Mouse (Mus musculus): ENCODE measurements at regions not wholly inside any gene's neighbourhood (a gene's known extent, or its start where the extent isn't known, plus 50 kb on each side); places are given as distances from the start of the nearest gene placed in this dataset.

- no peak for DNase-seq
These were observed 534.7 kb downstream of the Zfp619 start for GRCm38 (mm10) chr7:40052255-40052654.

GRCm38 (mm10) chr7:40058836-40059235 lies 541.3 kb downstream of the Zfp619 start:
- DNase-seq = no peak

GRCm38 (mm10) chr7:40064631-40065030 lies 547.1 kb downstream of the Zfp619 start:
- no peak for DNase-seq

- DNase-seq = no peak
These were observed 548.0 kb downstream of the Zfp619 start for GRCm38 (mm10) chr7:40065526-40065925.

GRCm38 (mm10) chr7:40067378-40067777 lies 549.8 kb downstream of the Zfp619 start:
- no peak for DNase-seq

- no peak for DNase-seq
These were observed 553.7 kb downstream of the Zfp619 start for GRCm38 (mm10) chr7:40071313-40071712.

GRCm38 (mm10) chr7:40072478-40072877 lies 554.9 kb downstream of the Zfp619 start:
- peak; percentile 5 to 9 for DNase-seq

- peak; percentile 26 to 47 for DNase-seq
These were observed 568.7 kb downstream of the Zfp619 start for GRCm38 (mm10) chr7:40086236-40086635.

GRCm38 (mm10) chr7:40097094-40097493 lies 579.5 kb downstream of the Zfp619 start:
- no peak for DNase-seq

- DNase-seq = no peak
These were observed 585.7 kb downstream of the Zfp619 start for GRCm38 (mm10) chr7:40103057-40103945.

- peak; percentile 0 to 5 for DNase-seq
These were observed 625.3 kb downstream of the Zfp619 start for GRCm38 (mm10) chr7:40142906-40143305.

GRCm38 (mm10) chr7:40144431-40144830 lies 626.9 kb downstream of the Zfp619 start:
- DNase-seq = no peak

GRCm38 (mm10) chr7:40177570-40177969 lies 660.0 kb downstream of the Zfp619 start:
- DNase-seq = no peak

- no peak for DNase-seq
These were observed 677.8 kb downstream of the Zfp619 start for GRCm38 (mm10) chr7:40195366-40195765.

GRCm38 (mm10) chr7:40202615-40203014 lies 685.0 kb downstream of the Zfp619 start:
- DNase-seq = no peak

GRCm38 (mm10) chr7:40211956-40212355 lies 686.2 kb upstream of the Vstm2b start:
- no peak for DNase-seq

- no peak for DNase-seq
These were observed 685.6 kb upstream of the Vstm2b start for GRCm38 (mm10) chr7:40212576-40212975.

- peak; percentile 1 to 4 for DNase-seq
These were observed 684.5 kb upstream of the Vstm2b start for GRCm38 (mm10) chr7:40213646-40214045.

GRCm38 (mm10) chr7:40214395-40214794 lies 683.7 kb upstream of the Vstm2b start:
- no peak for DNase-seq

- DNase-seq = no peak
These were observed 682.9 kb upstream of the Vstm2b start for GRCm38 (mm10) chr7:40215271-40215670.

- no peak for DNase-seq
These were observed 677.6 kb upstream of the Vstm2b start for GRCm38 (mm10) chr7:40220549-40220948.

- no peak for DNase-seq
These were observed 652.9 kb upstream of the Vstm2b start for GRCm38 (mm10) chr7:40245188-40245587.

- no peak for DNase-seq
These were observed 649.6 kb upstream of the Vstm2b start for GRCm38 (mm10) chr7:40248521-40248920.

GRCm38 (mm10) chr7:40253486-40253885 lies 644.6 kb upstream of the Vstm2b start:
- DNase-seq = peak; percentile 65 to 67

Data from cerebellum, postnatal 14 days (tissue).